Mouse (Mus musculus): ENCODE measurements around the gene Zbtb7b.
A peak's percentile ranks its signal among the peaks of the same experiment; 100 is the strongest.

Gene Zbtb7b

GRCm38 (mm10) chr3:89418861-89419250, 24.3 kb upstream of the Zbtb7b start:
- DNase-seq (ENCODE audit: low spot score in 2 of 2) = no peak

- DNase-seq (ENCODE audit: low spot score in 2 of 2) = peak; percentile 87 to 96
These were observed 23.7 kb upstream of the Zbtb7b start, which contains the start of the genes Cks1b and Shc1 for GRCm38 (mm10) chr3:89418170-89418860. Gene Cks1b, minus strand, starts transcription at chr3:89418383. Gene Shc1, plus strand, starts transcription at chr3:89418443.

- DNase-seq (ENCODE audit: low spot score in 2 of 2) = no peak
These were observed 23.2 kb upstream of the Zbtb7b start for GRCm38 (mm10) chr3:89417840-89418169.

- DNase-seq (ENCODE audit: low spot score in 2 of 2) = no peak
These were observed 22.6 kb upstream of the Zbtb7b start for GRCm38 (mm10) chr3:89417131-89417530.

- no peak for DNase-seq (ENCODE audit: low spot score in 2 of 2)
These were observed 21.6 kb upstream of the Zbtb7b start for GRCm38 (mm10) chr3:89416158-89416557.

- DNase-seq (ENCODE audit: low spot score in 2 of 2) = peak; percentile 100
These were observed 17.2 kb upstream of the Zbtb7b start, which contains the start of gene Flad1 for GRCm38 (mm10) chr3:89411490-89412393. Gene Flad1, minus strand, starts transcription at chr3:89411870.

- DNase-seq (ENCODE audit: low spot score in 2 of 2) = no peak
These were observed 16.3 kb upstream of the Zbtb7b start for GRCm38 (mm10) chr3:89410864-89411263.

- no peak for DNase-seq (ENCODE audit: low spot score in 2 of 2)
These were observed 15.1 kb upstream of the Zbtb7b start for GRCm38 (mm10) chr3:89409701-89410100.

GRCm38 (mm10) chr3:89408448-89408847, 13.9 kb upstream of the Zbtb7b start:
- DNase-seq (ENCODE audit: low spot score in 2 of 2) = no peak

- no peak for DNase-seq (ENCODE audit: low spot score in 2 of 2)
These were observed 12.3 kb upstream of the Zbtb7b start for GRCm38 (mm10) chr3:89406887-89407286.

GRCm38 (mm10) chr3:89402693-89403092, 8.1 kb upstream of the Zbtb7b start, which contains the start of gene Lenep:
Gene Lenep, minus strand, starts transcription at chr3:89402793.
- DNase-seq (ENCODE audit: low spot score in 2 of 2) = no peak

GRCm38 (mm10) chr3:89401329-89401728, 6.8 kb upstream of the Zbtb7b start:
- no peak for DNase-seq (ENCODE audit: low spot score in 2 of 2)

- no peak for DNase-seq (ENCODE audit: low spot score in 2 of 2)
These were observed 2.1 kb upstream of the Zbtb7b start for GRCm38 (mm10) chr3:89396654-89397005.

GRCm38 (mm10) chr3:89395806-89396653, 1.5 kb upstream of the Zbtb7b start:
- no peak for DNase-seq (ENCODE audit: low spot score in 2 of 2)

- DNase-seq (ENCODE audit: low spot score in 2 of 2) = no peak
These were observed 836 bp upstream of the Zbtb7b start for GRCm38 (mm10) chr3:89395419-89395805.

- DNase-seq (ENCODE audit: low spot score in 2 of 2) = peak in 1 of 2 experiments; percentile 62
These were observed 299 bp upstream of the Zbtb7b start for GRCm38 (mm10) chr3:89394894-89395256.

GRCm38 (mm10) chr3:89393605-89394004, 971 bp downstream of the Zbtb7b start:
- DNase-seq (ENCODE audit: low spot score in 2 of 2) = peak; percentile 91 to 94

- no peak for DNase-seq (ENCODE audit: low spot score in 2 of 2)
These were observed 1.7 kb downstream of the Zbtb7b start for GRCm38 (mm10) chr3:89392871-89393311.

- DNase-seq (ENCODE audit: low spot score in 2 of 2) = no peak
These were observed 2.7 kb downstream of the Zbtb7b start for GRCm38 (mm10) chr3:89391663-89392511.

GRCm38 (mm10) chr3:89390699-89391662, 3.6 kb downstream of the Zbtb7b start:
- DNase-seq (ENCODE audit: low spot score in 2 of 2) = no peak

Measured in frontal cortex, postnatal 14 days (tissue).